Mouse (Mus musculus) intestine, embryonic 14.5 days (tissue): ENCODE measurements around the gene Hist3h2ba. TPM values are rescaled to one million over a fixed set of nuclear protein-coding genes. Genes with fewer than 3 reads are reported as not detected.

ENCODE experiments used
- ATAC-seq: fragments of 200-750 bp; cut with Nextera tagmentation; replicated peaks from 2 replicates; pipeline ENCODE4 v1.8.0; 2017; ENCODE audit warnings: low read depth, moderate number of reproducible peaks, moderate TSS enrichment, moderate library complexity; ENCODE audit not compliant: low FRiP score, low TSS enrichment
- DNase-seq: peaks from one replicate; pipeline ENCODE4 v3.0.0-alpha.2; 2018; ENCODE audit warnings: low spot score
- H3K27ac ChIP-seq: fragments of 300-500 bp; sonication (generic); 2 replicates; pipeline ENCODE4 v1.5.1; 2014; ENCODE audit warnings: low read depth, mild to moderate bottlenecking, control low read depth
- H3K27me3 ChIP-seq: fragments of 300-500 bp; sonication (generic); replicated peaks from 2 replicates; pipeline ENCODE4 v1.6.1; 2014; ENCODE audit warnings: low read length, control low read depth; ENCODE audit not compliant: control insufficient read depth, insufficient read depth
- H3K36me3 ChIP-seq: fragments of 300-500 bp; sonication (generic); 2 replicates; pipeline ENCODE4 v1.6.1; 2014; ENCODE audit warnings: low read length, control low read depth; ENCODE audit not compliant: control insufficient read depth, insufficient read depth
- H3K4me1 ChIP-seq: fragments of 300-500 bp; sonication (generic); replicated peaks from 2 replicates; pipeline ENCODE4 v1.6.1; 2014; ENCODE audit warnings: low read length, control low read depth, mixed read lengths; ENCODE audit not compliant: control insufficient read depth, insufficient read depth
- H3K4me2 ChIP-seq: fragments of 300-500 bp; sonication (generic); 2 replicates; pipeline ENCODE4 v1.6.1; 2014; ENCODE audit warnings: low read length
- H3K4me3 ChIP-seq: fragments of 300-500 bp; sonication (generic); 2 replicates; pipeline ENCODE4 v1.5.1; 2014; ENCODE audit warnings: low read depth, low read length, control low read depth, mixed read lengths
- H3K9ac ChIP-seq: fragments of 300-500 bp; sonication (generic); 2 replicates; pipeline ENCODE4 v1.6.1; 2014; ENCODE audit warnings: mild to moderate bottlenecking, low read length
- H3K9me3 ChIP-seq: fragments of 300-500 bp; sonication (generic); 2 replicates; pipeline ENCODE4 v1.6.1; 2016; ENCODE audit warnings: low read length, control low read depth; ENCODE audit not compliant: control insufficient read depth
- WGBS: fragments of 180-500 bp; shearing (Covaris S2); extraction: QIAGEN DNeasy Blood & Tissue Kit; methylation state at CpG from one replicate; pipeline ENCODE4 v1.1.7; 2014; 5-methylcytosine and 5-hydroxymethylcytosine counted together
- polyA plus RNA-seq: library from polyadenylated mRNA; unstranded; fragments of >200 nt; fragmentation: Nextera tagmentation; extraction: Ambion mirVana; gene quantifications from 2 replicates; pipeline ENCODE4 v1.2.1, GENCODE M21; 2014

Gene Hist3h2ba
- polyA plus RNA-seq, 1 experiment from 2014 or later, result 24.9 TPM

GRCm38 (mm10) chr11:58955868-58956257 lies 7.1 kb downstream of the Hist3h2ba start:
- no peaks in the 10 kb centered on the region for H3K9me3 ChIP-seq
- H3K36me3 ChIP-seq, result peaks cover 19% of the 10 kb centered on the region
- peak overlapping the region; percentile 100 for H3K27ac ChIP-seq
- peak overlapping the region; percentile 95 for H3K9ac ChIP-seq
- H3K27me3 ChIP-seq, result no peaks in the 10 kb centered on the region
- ATAC-seq (no peak), DNase-seq (no peak)
- H3K4me2 ChIP-seq, result peak overlapping the region; percentile 94
- peaks cover 26% of the 10 kb centered on the region for H3K4me1 ChIP-seq
- 11% methylated on average over 8 of the region's 8 CpGs for WGBS
- H3K4me3 ChIP-seq, result peak overlapping the region; percentile 80

GRCm38 (mm10) chr11:58957226-58957914 lies 8.7 kb downstream of the Hist3h2ba start:
- peak; percentile 58 for DNase-seq

GRCm38 (mm10) chr11:58958536-58958935 lies 9.8 kb downstream of the Hist3h2ba start:
- Histone ChIP-seq H3K36me3 (peaks cover 19% of the 10 kb centered on the region), H3K4me2 (no peak overlapping the region), H3K27ac (no peak overlapping the region), H3K9me3 (peaks cover 6% of the 10 kb centered on the region; the same call in 1 of the 2 replicates), H3K4me3 (no peak overlapping the region), H3K4me1 (peaks cover 19% of the 10 kb centered on the region), H3K9ac (no peak overlapping the region), H3K27me3 (peaks cover 10% of the 10 kb centered on the region)
- 89% methylated on average over 6 of the region's 6 CpGs for WGBS
- ATAC-seq, result no peak
- peak; percentile 49 for DNase-seq

More at GRCm38 (mm10) chr11:58957226-58957914, 8.7 kb downstream of the Hist3h2ba start:
- Histone ChIP-seq H3K4me1 (peaks cover 26% of the 10 kb centered on the region), H3K27me3 (peaks cover 5% of the 10 kb centered on the region), H3K4me2 (peak overlapping the region; percentile 94), H3K36me3 (peaks cover 19% of the 10 kb centered on the region), H3K4me3 (peak overlapping the region; percentile 80; the same call in 1 of the 2 replicates), H3K27ac (no peak overlapping the region), H3K9ac (0 out of 2 replicates have a peak overlapping the region, but pooled peaks have one; percentile 11), H3K9me3 (peaks cover 6% of the 10 kb centered on the region; the same call in 1 of the 2 replicates)
- 84% methylated on average over 5 of the region's 5 CpGs for WGBS
- ATAC-seq, result no peak

- ATAC-seq, result no peak
- 35% methylated on average over 15 of the region's 15 CpGs for WGBS
These were observed 10.6 kb downstream of the Hist3h2ba start for GRCm38 (mm10) chr11:58959186-58959825.

GRCm38 (mm10) chr11:58959921-58960465 lies 11.3 kb downstream of the Hist3h2ba start:
- Histone ChIP-seq H3K4me2 (peak overlapping the region; percentile 58), H3K36me3 (peaks cover 19% of the 10 kb centered on the region), H3K4me3 (peak overlapping the region; percentile 41), H3K4me1 (peaks cover 19% of the 10 kb centered on the region), H3K27ac (no peak overlapping the region), H3K27me3 (peaks cover 10% of the 10 kb centered on the region), H3K9ac (peak overlapping the region; percentile 31), H3K9me3 (peaks cover 6% of the 10 kb centered on the region; the same call in 1 of the 2 replicates)
- DNase-seq (peak; percentile 87), ATAC-seq (peak; percentile 74)
- 5% methylated on average over 40 of the region's 40 CpGs for WGBS

More at GRCm38 (mm10) chr11:58959186-58959825, 10.6 kb downstream of the Hist3h2ba start:
- H3K4me3 ChIP-seq, result peak overlapping the region; percentile 41
- H3K9ac ChIP-seq, result peak overlapping the region; percentile 31
- peak overlapping the region; percentile 58 for H3K4me2 ChIP-seq
- H3K4me1 ChIP-seq, result peaks cover 19% of the 10 kb centered on the region
- H3K27ac ChIP-seq, result no peak overlapping the region
- H3K9me3 ChIP-seq, result peaks cover 6% of the 10 kb centered on the region; the same call in 1 of the 2 replicates
- peak; percentile 52 for DNase-seq
- peaks cover 19% of the 10 kb centered on the region for H3K36me3 ChIP-seq
- H3K27me3 ChIP-seq, result peaks cover 10% of the 10 kb centered on the region

GRCm38 (mm10) chr11:58961364-58962177 lies 12.9 kb downstream of the Hist3h2ba start:
- DNase-seq (peak; percentile 50), ATAC-seq (no peak)
- Histone ChIP-seq H3K4me2 (no peak overlapping the region), H3K4me3 (no peak overlapping the region), H3K27me3 (peaks cover 10% of the 10 kb centered on the region), H3K36me3 (peaks cover 15% of the 10 kb centered on the region), H3K9me3 (peaks cover 6% of the 10 kb centered on the region; the same call in 1 of the 2 replicates), H3K4me1 (peaks cover 13% of the 10 kb centered on the region), H3K9ac (no peak overlapping the region), H3K27ac (no peak overlapping the region)
- 57% methylated on average over 50 of the region's 50 CpGs for WGBS

GRCm38 (mm10) chr11:58963543-58963942 lies 14.8 kb downstream of the Hist3h2ba start:
- Histone ChIP-seq H3K9ac (no peak overlapping the region), H3K27me3 (peaks cover 10% of the 10 kb centered on the region), H3K36me3 (no peaks in the 10 kb centered on the region), H3K4me3 (no peak overlapping the region), H3K4me2 (no peak overlapping the region), H3K27ac (no peak overlapping the region), H3K4me1 (peaks cover 4% of the 10 kb centered on the region), H3K9me3 (peaks cover 6% of the 10 kb centered on the region; the same call in 1 of the 2 replicates)
- DNase-seq (peak; percentile 53), ATAC-seq (no peak)
- 37% methylated on average over 17 of the region's 17 CpGs for WGBS

GRCm38 (mm10) chr11:58964216-58964615 lies 15.5 kb downstream of the Hist3h2ba start:
- peaks cover 4% of the 10 kb centered on the region for H3K4me1 ChIP-seq
- no peak overlapping the region for H3K4me2 ChIP-seq
- 87% methylated on average over 7 of the region's 7 CpGs for WGBS
- peaks cover 10% of the 10 kb centered on the region for H3K27me3 ChIP-seq
- no peak for ATAC-seq
- H3K27ac ChIP-seq, result no peak overlapping the region
- H3K9ac ChIP-seq, result no peak overlapping the region
- H3K9me3 ChIP-seq, result peaks cover 6% of the 10 kb centered on the region; the same call in 1 of the 2 replicates
- peak; percentile 41 for DNase-seq
- no peaks in the 10 kb centered on the region for H3K36me3 ChIP-seq
- H3K4me3 ChIP-seq, result no peak overlapping the region
